Mouse (Mus musculus): ENCODE data around the gene Prr5. TPM values are rescaled to one million over a fixed set of nuclear protein-coding genes. Genes with fewer than 3 reads are reported as not detected.

The Prr5 gene
- polyA plus RNA-seq, 1 experiment from 2014 or later, result 35.0 TPM

DNA sequence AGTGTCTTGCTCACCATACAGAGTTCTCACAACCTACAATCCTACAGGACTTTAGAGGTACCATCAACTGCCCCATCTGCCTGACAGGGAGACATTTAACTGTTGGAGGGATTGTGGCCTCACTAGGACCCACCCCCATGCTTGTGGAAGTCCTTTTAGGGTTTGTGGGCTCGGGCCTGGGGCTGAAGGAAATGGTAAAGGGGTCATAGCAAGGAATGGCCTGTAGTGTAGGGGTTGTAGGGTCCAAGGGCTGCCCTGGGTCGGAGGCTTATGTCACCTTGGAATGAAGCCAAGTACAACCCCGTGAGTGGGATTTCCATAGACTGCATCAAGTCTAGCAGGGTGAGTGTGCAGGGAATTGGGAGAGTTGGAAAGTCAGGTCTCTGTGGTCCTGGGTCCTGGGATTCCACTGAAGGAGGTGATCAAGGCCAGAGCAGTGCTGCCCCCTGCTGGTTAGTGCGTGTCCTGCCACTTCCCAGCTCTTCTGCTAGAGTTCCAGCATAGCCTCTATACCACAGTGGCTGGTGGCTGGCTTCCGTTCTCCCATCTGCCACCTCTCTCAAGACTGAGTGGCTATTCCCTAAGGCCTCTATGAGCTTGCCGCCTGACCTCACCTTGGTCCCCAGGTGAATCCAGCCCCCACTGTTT, 30.9 kb downstream of the Prr5 start:
- H3K9ac ChIP-seq (ENCODE audit: low read depth, low read length), result no peak overlapping the region
- peak; percentile 96 for TF ChIP-seq CTCF (IDR thresholded peaks at IDR 0.05; ENCODE audit: low read depth)
- no peak overlapping the region for H3K4me3 ChIP-seq (replicated peaks; ENCODE audit: low read depth, low read length)
- peak; percentile 82 for DNase-seq (ENCODE audit: low spot score)
- H3K36me3 ChIP-seq (ENCODE audit: insufficient read depth, low read length), result peaks cover 13% of the 10 kb centered on the region
- WGBS, result 53% methylated on average over 6 of the region's 6 CpGs
- peak; percentile 31; the same call in 1 of the 2 replicates for ATAC-seq (replicated peaks; ENCODE audit: low FRiP score, low read depth)
- H3K27ac ChIP-seq, result no peak overlapping the region
- H3K9me3 ChIP-seq (replicated peaks; ENCODE audit: low read length), result no peaks in the 10 kb centered on the region
- 0 out of 2 replicates have a peak, but pooled peaks cover 11% of the 10 kb centered on the region for H3K4me1 ChIP-seq (replicated peaks; ENCODE audit: insufficient read depth, low read length)
- no peak overlapping the region for H3K4me2 ChIP-seq (ENCODE audit: low read length)
- no peaks in the 10 kb centered on the region for H3K27me3 ChIP-seq (ENCODE audit: insufficient read depth, low read length)

DNA sequence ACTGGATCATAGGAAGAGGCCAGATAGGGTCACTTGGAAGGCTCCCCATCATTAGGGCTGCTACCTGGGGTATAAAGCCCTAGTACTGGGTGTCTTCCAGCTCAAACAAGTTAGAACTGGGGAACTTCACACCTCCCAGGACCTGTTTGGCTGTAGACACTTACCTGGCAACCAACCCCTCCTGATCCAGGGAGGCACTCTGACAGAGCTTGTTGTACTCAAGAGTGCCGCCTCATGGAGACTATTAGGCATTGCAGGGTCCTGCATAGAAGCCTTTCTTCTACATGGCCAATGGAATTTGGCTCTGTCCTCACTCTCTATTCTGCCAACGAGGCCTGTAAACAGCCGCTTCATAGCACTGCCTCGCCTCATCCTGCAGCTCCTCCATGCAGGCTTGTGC, 32.5 kb downstream of the Prr5 start:
- no peaks in the 10 kb centered on the region for H3K27me3 ChIP-seq (ENCODE audit: insufficient read depth, low read length)
- WGBS, result 36% methylated on average over 4 of the region's 4 CpGs
- H3K9ac ChIP-seq (ENCODE audit: low read depth, low read length), result no peak overlapping the region
- no peaks in the 10 kb centered on the region for H3K4me1 ChIP-seq (replicated peaks; ENCODE audit: insufficient read depth, low read length)
- H3K4me3 ChIP-seq (replicated peaks; ENCODE audit: low read depth, low read length), result no peak overlapping the region
- peaks cover 12% of the 10 kb centered on the region for H3K36me3 ChIP-seq (ENCODE audit: insufficient read depth, low read length)
- ATAC-seq (replicated peaks; ENCODE audit: low FRiP score, low read depth) (0 out of 2 replicates have a peak, but pooled peaks have one; percentile 5), DNase-seq (ENCODE audit: low spot score) (peak; percentile 75)
- H3K4me2 ChIP-seq (ENCODE audit: low read length), result no peak overlapping the region
- peak; percentile 74 for TF ChIP-seq CTCF (IDR thresholded peaks at IDR 0.05; ENCODE audit: low read depth)
- H3K9me3 ChIP-seq (replicated peaks; ENCODE audit: low read length), result no peaks in the 10 kb centered on the region
- H3K27ac ChIP-seq, result no peak overlapping the region

- H3K9me3 ChIP-seq (replicated peaks; ENCODE audit: low read length), result no peaks in the 10 kb centered on the region
- ATAC-seq (replicated peaks; ENCODE audit: low FRiP score, low read depth) (no peak), DNase-seq (ENCODE audit: low spot score) (no peak)
- WGBS, result 81% methylated on average over 29 of the region's 29 CpGs
- H3K27me3 ChIP-seq (ENCODE audit: insufficient read depth, low read length), result no peaks in the 10 kb centered on the region
- no peaks in the 10 kb centered on the region for H3K4me1 ChIP-seq (replicated peaks; ENCODE audit: insufficient read depth, low read length)
- H3K4me2 ChIP-seq (ENCODE audit: low read length), result no peak overlapping the region
- TF ChIP-seq CTCF (IDR thresholded peaks at IDR 0.05; ENCODE audit: low read depth), result no peak
- peaks cover 9% of the 10 kb centered on the region; the same call in 1 of the 2 replicates for H3K36me3 ChIP-seq (ENCODE audit: insufficient read depth, low read length)
- no peak overlapping the region for H3K27ac ChIP-seq
- no peak overlapping the region for H3K4me3 ChIP-seq (replicated peaks; ENCODE audit: low read depth, low read length)
- H3K9ac ChIP-seq (ENCODE audit: low read depth, low read length), result no peak overlapping the region
Observed at GRCm38 (mm10) chr15:84702391-84703345, 33.2 kb downstream of the Prr5 start.

DNA sequence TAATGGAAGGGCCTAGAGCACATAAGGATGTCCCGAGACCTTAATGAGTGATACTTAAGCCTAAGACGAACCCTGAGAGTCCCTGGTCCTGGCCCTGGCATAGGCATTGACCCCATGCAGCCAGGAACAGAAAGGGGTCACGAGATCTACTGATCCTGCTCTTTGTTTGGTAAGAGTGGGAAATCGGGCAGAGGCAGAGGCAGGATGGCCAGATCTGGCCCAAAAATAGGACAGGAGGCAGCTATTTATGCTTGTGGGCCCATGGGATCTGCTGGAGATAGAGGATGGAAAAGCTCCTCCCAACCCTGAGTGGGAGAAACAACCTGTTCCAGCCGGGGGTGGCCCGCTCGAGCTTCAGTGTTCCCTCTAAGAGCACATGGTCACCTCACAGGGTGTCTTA, 34.6 kb downstream of the Prr5 start:
- H3K27me3 ChIP-seq (ENCODE audit: insufficient read depth, low read length), result no peaks in the 10 kb centered on the region
- H3K36me3 ChIP-seq (ENCODE audit: insufficient read depth, low read length), result peaks cover 8% of the 10 kb centered on the region; the same call in 1 of the 2 replicates
- no peaks in the 10 kb centered on the region for H3K4me1 ChIP-seq (replicated peaks; ENCODE audit: insufficient read depth, low read length)
- H3K4me3 ChIP-seq (replicated peaks; ENCODE audit: low read depth, low read length), result no peak overlapping the region
- no peak overlapping the region for H3K27ac ChIP-seq
- no peak overlapping the region for H3K9ac ChIP-seq (ENCODE audit: low read depth, low read length)
- TF ChIP-seq CTCF (IDR thresholded peaks at IDR 0.05; ENCODE audit: low read depth), result no peak
- ATAC-seq (replicated peaks; ENCODE audit: low FRiP score, low read depth), result no peak
- H3K9me3 ChIP-seq (replicated peaks; ENCODE audit: low read length), result no peaks in the 10 kb centered on the region
- WGBS, result 82% methylated on average over 7 of the region's 7 CpGs
- no peak overlapping the region for H3K4me2 ChIP-seq (ENCODE audit: low read length)
- no peak for DNase-seq (ENCODE audit: low spot score)

GRCm38 (mm10) chr15:84705351-84705901, 36.0 kb downstream of the Prr5 start:
- H3K27me3 ChIP-seq (ENCODE audit: insufficient read depth, low read length), result no peaks in the 10 kb centered on the region
- no peak overlapping the region for H3K4me3 ChIP-seq (replicated peaks; ENCODE audit: low read depth, low read length)
- DNase-seq (ENCODE audit: low spot score) (no peak), ATAC-seq (replicated peaks; ENCODE audit: low FRiP score, low read depth) (no peak)
- no peaks in the 10 kb centered on the region for H3K36me3 ChIP-seq (ENCODE audit: insufficient read depth, low read length)
- no peak overlapping the region for H3K4me2 ChIP-seq (ENCODE audit: low read length)
- H3K9ac ChIP-seq (ENCODE audit: low read depth, low read length), result no peak overlapping the region
- no peaks in the 10 kb centered on the region for H3K4me1 ChIP-seq (replicated peaks; ENCODE audit: insufficient read depth, low read length)
- no peak overlapping the region for H3K27ac ChIP-seq
- H3K9me3 ChIP-seq (replicated peaks; ENCODE audit: low read length), result no peaks in the 10 kb centered on the region
- no peak for TF ChIP-seq CTCF (IDR thresholded peaks at IDR 0.05; ENCODE audit: low read depth)
- WGBS, result 75% methylated on average over 6 of the region's 6 CpGs

DNA sequence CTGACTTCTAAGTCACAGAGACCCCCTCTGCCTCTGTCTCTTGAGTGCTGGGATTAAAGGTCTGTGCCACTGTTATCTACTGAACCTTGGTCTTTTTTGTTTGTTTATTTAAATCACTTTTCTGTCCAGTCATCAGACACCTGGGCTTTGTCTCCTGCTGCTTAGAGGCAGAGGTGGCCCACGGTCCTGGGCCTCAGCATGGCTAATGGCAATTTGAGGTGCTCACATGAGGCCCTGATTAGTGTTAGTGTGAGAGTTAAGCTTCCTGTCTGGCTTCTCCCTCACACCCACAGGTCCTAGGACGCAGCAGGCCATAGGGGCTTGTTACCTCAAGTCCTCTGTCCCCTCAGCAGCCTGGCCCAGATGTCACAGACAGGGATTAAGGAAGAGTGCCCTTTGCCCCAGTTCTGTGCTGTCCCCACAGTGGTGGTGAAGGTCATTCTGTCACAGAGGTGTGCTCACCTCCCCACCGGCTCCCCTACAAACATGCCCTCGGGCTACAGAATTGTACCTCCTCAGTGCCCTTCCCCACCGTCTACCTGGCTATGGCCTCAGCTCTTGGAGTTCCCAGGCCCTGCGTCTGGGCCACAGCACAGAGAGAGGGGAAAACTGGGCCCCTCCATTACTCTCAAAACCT, 37.7 kb downstream of the Prr5 start:
- 61% methylated on average over 6 of the region's 6 CpGs for WGBS
- Histone ChIP-seq H3K27ac (no peak overlapping the region), H3K36me3 (ENCODE audit: insufficient read depth, low read length) (no peaks in the 10 kb centered on the region), H3K9me3 (replicated peaks; ENCODE audit: low read length) (no peaks in the 10 kb centered on the region), H3K4me2 (ENCODE audit: low read length) (no peak overlapping the region), H3K4me3 (replicated peaks; ENCODE audit: low read depth, low read length) (no peak overlapping the region), H3K4me1 (replicated peaks; ENCODE audit: insufficient read depth, low read length) (no peaks in the 10 kb centered on the region), H3K9ac (ENCODE audit: low read depth, low read length) (no peak overlapping the region), H3K27me3 (ENCODE audit: insufficient read depth, low read length) (no peaks in the 10 kb centered on the region)
- DNase-seq (ENCODE audit: low spot score) (no peak), ATAC-seq (replicated peaks; ENCODE audit: low FRiP score, low read depth) (no peak)
- no peak for TF ChIP-seq CTCF (IDR thresholded peaks at IDR 0.05; ENCODE audit: low read depth)
